Comparison of ENCODE assay signal across 10 mouse cellular contexts in genomic region chr3:21986164-21986892, GRCm38 (mm10).
DNase-seq lines count a peak whose midpoint lies in the region; ATAC-seq and TF ChIP-seq lines count a peak whose summit lies in the region.
"Had no signal": no experiment of that assay in that cellular context is flagged by ENCODE, and none has a peak within 500 bp of the region (broad histone marks: within the 10 kb centered on the region; RNA-seq: fewer than 3 reads in every experiment).

No protein-coding gene starts in this region.

- H3K9ac ChIP-seq in kidney, embryonic 14.5 days (ENCODE audit: low read depth, low read length) = no peak overlapping the region
- no peak overlapping the region for H3K9ac ChIP-seq in lung, postnatal 0 days (replicated peaks; ENCODE audit: low read depth)
- no peak overlapping the region for H3K9ac ChIP-seq in forebrain, embryonic 14.5 days (ENCODE audit: low read length)
- H3K9ac ChIP-seq in heart, embryonic 11.5 days (ENCODE audit: low read depth, low read length) = no peak overlapping the region
- H3K9ac ChIP-seq: midbrain, embryonic 13.5 days had no signal

- H3K4me2 ChIP-seq in kidney, embryonic 14.5 days (replicated peaks; ENCODE audit: low read depth, low read length) = no peak overlapping the region
- no peak overlapping the region for H3K4me2 ChIP-seq in lung, postnatal 0 days (replicated peaks; ENCODE audit: low read depth, low read length)
- H3K4me2 ChIP-seq in forebrain, embryonic 14.5 days (ENCODE audit: low read length) = no peak overlapping the region
- H3K4me2 ChIP-seq in heart, embryonic 11.5 days = no peak overlapping the region
- H3K4me2 ChIP-seq: midbrain, embryonic 13.5 days had no signal

- TF ChIP-seq EP300 in lung, postnatal 0 days (IDR thresholded peaks at IDR 0.05) = peak; percentile 10; the same call in 1 of the 2 replicates

- H3K27me3 ChIP-seq in Patski = no peaks in the 10 kb centered on the region
- no peaks in the 10 kb centered on the region for H3K27me3 ChIP-seq in kidney, embryonic 14.5 days (ENCODE audit: control insufficient read depth, insufficient read depth, low read length)
- H3K27me3 ChIP-seq in lung, postnatal 0 days (replicated peaks; ENCODE audit: insufficient read depth, low read length) = no peaks in the 10 kb centered on the region
- no peaks in the 10 kb centered on the region for H3K27me3 ChIP-seq in forebrain, embryonic 14.5 days (replicated peaks; ENCODE audit: control insufficient read depth, insufficient read depth, low read length)
- H3K27me3 ChIP-seq in heart, embryonic 11.5 days (ENCODE audit: control insufficient read depth, insufficient read depth, low read length) = no peaks in the 10 kb centered on the region
- H3K27me3 ChIP-seq: midbrain, embryonic 13.5 days had no signal

- no peak overlapping the region for H3K4me3 ChIP-seq in kidney, embryonic 14.5 days (ENCODE audit: low read length)
- no peak overlapping the region for H3K4me3 ChIP-seq in lung, postnatal 0 days (ENCODE audit: low read depth, low read length)
- H3K4me3 ChIP-seq in forebrain, embryonic 14.5 days (ENCODE audit: low read depth, low read length) = no peak overlapping the region
- H3K4me3 ChIP-seq in heart, embryonic 11.5 days (ENCODE audit: low read depth, low read length) = no peak overlapping the region
- H3K4me3 ChIP-seq: midbrain, embryonic 13.5 days had no signal

- 46% methylated on average over 5 of the region's 5 CpGs for WGBS in kidney, embryonic 14.5 days
- WGBS in lung, postnatal 0 days = 47% methylated on average over 5 of the region's 5 CpGs
- WGBS in forebrain, embryonic 14.5 days = 89% methylated on average over 5 of the region's 5 CpGs
- WGBS in heart, embryonic 11.5 days (ENCODE audit: insufficient replicate concordance) = 62% methylated on average over 5 of the region's 5 CpGs

- POLR2A ChIA-PET in Patski (lab: Charles Lee) = no interaction called here

- DNase-seq in 416B (ENCODE audit: low read depth) (peak; percentile 54), Patski (ENCODE audit: low read depth, low spot score) (peak; percentile 92)
- peak; percentile 51 for DNase-seq in lung, postnatal 0 days (ENCODE audit: low spot score)
- no peak for DNase-seq in embryo, embryonic 11 days
- no peak for DNase-seq in forebrain, embryonic 14.5 days (ENCODE audit: low spot score)
- no peak for DNase-seq in urinary bladder, postnatal 25 days (ENCODE audit: low spot score)
- DNase-seq: right cerebral cortex, adult 18-20 months had no signal

- ATAC-seq in Patski = peak; percentile 88
- peak; percentile 81; the same call in 1 of the 2 replicates for ATAC-seq in kidney, embryonic 14.5 days (ENCODE audit: low FRiP score, low TSS enrichment)
- ATAC-seq in lung, postnatal 0 days = peak; percentile 83
- no peak for ATAC-seq in forebrain, embryonic 14.5 days
- no peak for ATAC-seq in heart, embryonic 11.5 days (replicated peaks; ENCODE audit: insufficient number of reproducible peaks, low FRiP score, low TSS enrichment)
- ATAC-seq: midbrain, embryonic 13.5 days had no signal

- CTCF ChIA-PET in Patski (lab: Charles Lee) = interaction anchor here (1.2 to 1.6 kb wide), 4 partner anchors 9 to 158 kb away, joined by 3 to 4 read pairs (median 3); no protein-coding TSS in a partner anchor

- H3K27ac ChIP-seq in kidney, embryonic 14.5 days (ENCODE audit: low read depth, low read length) = no peak overlapping the region
- H3K27ac ChIP-seq in lung, postnatal 0 days (ENCODE audit: low read length) = no peak overlapping the region
- H3K27ac ChIP-seq in forebrain, embryonic 14.5 days (ENCODE audit: low read depth, low read length) = no peak overlapping the region
- H3K27ac ChIP-seq in heart, embryonic 11.5 days (ENCODE audit: low read depth, low read length) = no peak overlapping the region
- H3K27ac ChIP-seq: midbrain, embryonic 13.5 days had no signal

- 0 out of 2 replicates have a peak, but pooled peaks cover 10% of the 10 kb centered on the region for H3K4me1 ChIP-seq in kidney, embryonic 14.5 days (ENCODE audit: control insufficient read depth, insufficient read depth, low read length)
- H3K4me1 ChIP-seq in lung, postnatal 0 days (ENCODE audit: insufficient read depth, low read depth, low read length) = no peaks in the 10 kb centered on the region
- H3K4me1 ChIP-seq in forebrain, embryonic 14.5 days (ENCODE audit: control insufficient read depth, insufficient read depth, low read length) = no peaks in the 10 kb centered on the region
- no peaks in the 10 kb centered on the region for H3K4me1 ChIP-seq in heart, embryonic 11.5 days (ENCODE audit: control insufficient read depth, insufficient read depth, low read length)
- H3K4me1 ChIP-seq: midbrain, embryonic 13.5 days had no signal

- in situ Hi-C loops in Patski (cut with MboI; ENCODE audit: low pct_unique_long_range_greater_than_20kb) = loop anchor here (5.0 kb wide), 2 partner anchors 49 to 169 kb away; no protein-coding TSS in a partner anchor

- TF ChIP-seq CTCF in Patski (IDR thresholded peaks at IDR 0.05) = no peak
- no peak for TF ChIP-seq CTCF in lung, postnatal 0 days (IDR thresholded peaks at IDR 0.05)

- peaks cover 3% of the 10 kb centered on the region; the same call in 1 of the 2 replicates for H3K9me3 ChIP-seq in kidney, embryonic 14.5 days (ENCODE audit: control insufficient read depth, low read length)
- no peaks in the 10 kb centered on the region for H3K9me3 ChIP-seq in lung, postnatal 0 days (ENCODE audit: low read length)
- H3K9me3 ChIP-seq in forebrain, embryonic 14.5 days (replicated peaks; ENCODE audit: control insufficient read depth, low read length) = no peaks in the 10 kb centered on the region
- no peaks in the 10 kb centered on the region for H3K9me3 ChIP-seq in heart, embryonic 11.5 days (replicated peaks; ENCODE audit: control insufficient read depth, low read length)
- H3K9me3 ChIP-seq: midbrain, embryonic 13.5 days had no signal

- no peaks in the 10 kb centered on the region for H3K36me3 ChIP-seq in kidney, embryonic 14.5 days (ENCODE audit: control insufficient read depth, insufficient read depth, low read length)
- no peaks in the 10 kb centered on the region for H3K36me3 ChIP-seq in lung, postnatal 0 days (ENCODE audit: insufficient read depth, low read length)
- H3K36me3 ChIP-seq in forebrain, embryonic 14.5 days (ENCODE audit: control insufficient read depth, insufficient read depth, low read length) = no peaks in the 10 kb centered on the region
- H3K36me3 ChIP-seq in heart, embryonic 11.5 days (ENCODE audit: control insufficient read depth, insufficient read depth, low read length) = no peaks in the 10 kb centered on the region
- H3K36me3 ChIP-seq: midbrain, embryonic 13.5 days had no signal

Comparison
In these comparisons a context has a peak if more than half of its experiments do, and no peak if none do; other contexts are left out.
1. DNase-seq: peak in 416B (single experiment), Patski (single experiment) and lung, postnatal 0 days (single experiment); none in embryo, embryonic 11 days (single experiment), forebrain, embryonic 14.5 days (single experiment) and urinary bladder, postnatal 25 days (single experiment).
2. ATAC-seq: peak in Patski (single experiment), kidney, embryonic 14.5 days (single experiment) and lung, postnatal 0 days (single experiment); none in forebrain, embryonic 14.5 days (single experiment) and heart, embryonic 11.5 days (single experiment).